Mouse (Mus musculus): ENCODE measurements at regions not wholly inside any gene's neighbourhood (a gene's known extent, or its start where the extent isn't known, plus 50 kb on each side); places are given as distances from the start of the nearest gene placed in this dataset.

DNA sequence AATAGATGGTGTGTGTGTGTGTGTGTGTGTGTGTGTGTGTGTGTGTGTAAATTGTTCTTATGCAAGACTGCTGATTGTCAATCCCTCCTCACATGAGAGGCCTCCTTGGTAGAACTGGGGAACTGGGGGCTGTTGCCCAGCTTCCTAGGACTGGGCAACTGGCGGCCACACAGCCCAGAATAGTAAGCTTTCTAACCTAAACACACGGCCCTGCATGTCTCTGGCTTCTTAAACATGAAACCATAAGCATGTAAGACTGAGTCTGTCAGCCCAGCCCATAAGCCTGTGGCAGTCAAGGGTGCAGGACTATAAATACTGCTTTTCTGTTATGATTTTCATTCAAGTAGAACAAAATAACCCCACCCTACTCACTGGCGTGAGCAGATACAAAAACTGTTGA, 60.7 kb downstream of the Ifng start:
- Histone ChIP-seq H3K9ac (no peak overlapping the region), H3K4me3 (no peak overlapping the region), H3K4me2 (no peak overlapping the region), H3K27ac (ENCODE audit: poor library complexity, severe bottlenecking) (no peak overlapping the region), H3K4me1 (replicated peaks) (no peaks in the 10 kb centered on the region), H3K36me3 (no peaks in the 10 kb centered on the region), H3K9me3 (replicated peaks) (no peaks in the 10 kb centered on the region), H3K27me3 (replicated peaks) (no peaks in the 10 kb centered on the region)
- ATAC-seq (ENCODE audit: insufficient number of reproducible peaks, low FRiP score) = no peak
- WGBS = 67% methylated on average over 3 of the region's 3 CpGs

DNA sequence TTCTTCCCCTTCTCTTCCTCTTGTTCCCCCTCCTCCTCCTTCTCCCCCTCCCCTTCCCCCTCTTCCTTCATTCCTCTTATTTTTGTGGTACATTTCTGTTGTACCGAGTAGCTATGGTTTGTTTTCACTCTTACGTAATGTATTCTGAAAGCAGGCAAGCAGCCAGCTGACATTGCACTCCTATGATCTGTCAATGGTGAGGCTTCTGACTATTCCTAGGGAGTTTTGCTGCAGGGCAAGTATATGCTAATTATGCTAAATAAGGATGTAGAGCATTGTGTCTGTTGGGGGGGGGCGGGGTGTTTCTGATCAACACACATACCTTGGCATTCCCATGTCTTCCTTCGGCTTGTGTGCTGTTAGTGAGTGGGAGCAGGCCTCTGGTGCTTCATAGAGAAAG, 64.0 kb downstream of the Ifng start:
- no peak for ATAC-seq (ENCODE audit: insufficient number of reproducible peaks, low FRiP score)
- H3K9me3 ChIP-seq (replicated peaks) = no peaks in the 10 kb centered on the region
- no peaks in the 10 kb centered on the region for H3K27me3 ChIP-seq (replicated peaks)
- WGBS = 75% methylated on average over 4 of the region's 4 CpGs
- H3K4me1 ChIP-seq (replicated peaks) = no peaks in the 10 kb centered on the region
- H3K4me2 ChIP-seq = no peak overlapping the region
- H3K27ac ChIP-seq (ENCODE audit: poor library complexity, severe bottlenecking) = no peak overlapping the region
- no peak overlapping the region for H3K9ac ChIP-seq
- no peak overlapping the region for H3K4me3 ChIP-seq
- H3K36me3 ChIP-seq = no peaks in the 10 kb centered on the region

DNA sequence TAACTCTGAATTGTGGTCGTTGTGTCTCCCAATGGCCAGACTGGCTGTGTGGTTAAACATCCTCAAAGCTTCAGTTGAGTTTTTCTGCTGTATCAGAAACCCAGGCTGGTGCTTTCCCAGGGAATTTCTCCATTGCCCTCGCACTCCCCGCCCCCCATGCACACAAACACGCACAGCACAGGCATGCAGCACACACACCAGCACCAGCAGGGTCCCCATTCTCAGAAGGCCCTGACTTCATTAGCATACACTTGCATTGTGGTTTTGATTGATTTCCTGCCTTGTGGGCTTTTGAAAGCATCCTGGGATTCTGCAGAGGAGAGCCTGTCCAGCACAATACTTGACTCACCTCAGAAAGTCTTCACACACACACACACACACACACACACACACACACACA, 65.3 kb downstream of the Ifng start:
- ATAC-seq (ENCODE audit: insufficient number of reproducible peaks, low FRiP score) = no peak
- 74% methylated on average over 4 of the region's 4 CpGs for WGBS

DNA sequence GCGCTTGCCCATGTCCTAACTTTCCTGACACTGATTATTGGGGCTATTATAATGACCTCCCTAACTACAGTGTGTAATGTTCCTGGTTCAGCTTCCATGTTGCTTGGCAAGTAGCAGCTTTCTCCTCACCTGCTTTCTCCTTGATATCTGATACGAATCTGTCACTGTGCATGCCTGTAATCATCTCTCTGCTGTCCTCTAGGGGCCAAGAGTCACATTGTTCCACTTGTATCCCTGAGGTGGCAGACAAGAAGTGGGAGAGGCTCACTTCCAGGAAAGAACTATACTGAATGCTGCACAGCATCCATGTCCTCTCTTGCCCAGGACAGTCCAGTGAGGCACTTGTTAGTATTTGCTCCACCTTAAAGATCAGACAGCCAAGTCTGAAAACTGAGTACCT, 66.8 kb downstream of the Ifng start:
- 61% methylated on average over 2 of the region's 2 CpGs for WGBS
- H3K4me3 ChIP-seq = no peak overlapping the region

More for the DNA sequence above, 65.3 kb downstream of the Ifng start:
- no peaks in the 10 kb centered on the region for H3K36me3 ChIP-seq
- no peak overlapping the region for H3K4me3 ChIP-seq
- no peaks in the 10 kb centered on the region for H3K4me1 ChIP-seq (replicated peaks)
- H3K4me2 ChIP-seq = no peak overlapping the region
- no peak overlapping the region for H3K27ac ChIP-seq (ENCODE audit: poor library complexity, severe bottlenecking)
- no peaks in the 10 kb centered on the region for H3K27me3 ChIP-seq (replicated peaks)
- no peaks in the 10 kb centered on the region for H3K9me3 ChIP-seq (replicated peaks)
- no peak overlapping the region for H3K9ac ChIP-seq

DNA sequence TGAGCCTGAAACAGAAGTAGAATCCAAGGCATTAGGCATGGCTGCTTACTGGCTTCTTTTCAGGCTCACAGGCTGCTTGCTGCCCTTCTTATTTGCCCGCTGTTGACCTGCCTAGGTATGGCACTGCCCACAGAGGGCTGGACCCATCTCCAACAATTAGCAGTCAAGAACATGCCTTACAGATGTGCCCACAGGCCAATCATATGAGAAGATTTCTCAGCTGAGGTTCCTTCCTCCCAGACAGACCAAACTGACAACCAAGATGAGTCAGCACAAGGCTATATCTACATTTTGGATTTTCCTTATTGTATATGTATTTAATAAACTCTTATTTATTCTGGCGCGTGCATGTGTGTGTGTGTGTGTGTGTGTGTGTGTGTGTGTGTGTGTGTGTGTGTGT, 76.0 kb downstream of the Ifng start:
- no peak overlapping the region for H3K27ac ChIP-seq (ENCODE audit: poor library complexity, severe bottlenecking)
- no peak overlapping the region for H3K9ac ChIP-seq
- H3K36me3 ChIP-seq = no peaks in the 10 kb centered on the region
- 85% methylated on average over 3 of the region's 3 CpGs for WGBS
- no peaks in the 10 kb centered on the region for H3K27me3 ChIP-seq (replicated peaks)
- ATAC-seq (ENCODE audit: insufficient number of reproducible peaks, low FRiP score) = no peak
- H3K4me2 ChIP-seq = no peak overlapping the region
- H3K9me3 ChIP-seq (replicated peaks) = no peaks in the 10 kb centered on the region
- no peaks in the 10 kb centered on the region for H3K4me1 ChIP-seq (replicated peaks)
- H3K4me3 ChIP-seq = no peak overlapping the region

More for the DNA sequence above, 66.8 kb downstream of the Ifng start:
- no peaks in the 10 kb centered on the region for H3K9me3 ChIP-seq (replicated peaks)
- no peak overlapping the region for H3K9ac ChIP-seq
- H3K4me2 ChIP-seq = no peak overlapping the region
- H3K36me3 ChIP-seq = no peaks in the 10 kb centered on the region
- ATAC-seq (ENCODE audit: insufficient number of reproducible peaks, low FRiP score) = no peak
- no peak overlapping the region for H3K27ac ChIP-seq (ENCODE audit: poor library complexity, severe bottlenecking)
- H3K27me3 ChIP-seq (replicated peaks) = no peaks in the 10 kb centered on the region
- H3K4me1 ChIP-seq (replicated peaks) = peaks cover 3% of the 10 kb centered on the region; the same call in 1 of the 2 replicates

DNA sequence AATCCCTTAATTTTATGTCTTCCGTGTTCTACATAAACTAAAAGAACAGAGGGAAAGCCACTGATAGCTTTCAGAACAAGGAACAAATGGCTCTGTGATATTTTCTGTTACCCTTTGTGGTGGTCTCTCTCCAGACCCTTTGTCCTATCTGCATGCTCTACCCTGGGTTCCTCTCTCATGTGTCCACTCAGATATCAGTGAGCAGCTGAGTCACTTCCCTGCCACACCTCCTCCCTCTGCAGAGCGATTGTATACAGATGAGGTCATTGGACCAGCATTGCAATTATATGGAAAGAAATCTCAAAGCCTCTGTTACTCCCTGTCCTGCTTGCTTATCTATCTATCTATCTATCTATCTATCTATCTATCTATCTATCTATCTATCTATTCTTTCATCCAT, 77.1 kb downstream of the Ifng start:
- no peaks in the 10 kb centered on the region for H3K9me3 ChIP-seq (replicated peaks)
- H3K27me3 ChIP-seq (replicated peaks) = no peaks in the 10 kb centered on the region
- no peak overlapping the region for H3K4me2 ChIP-seq
- H3K4me1 ChIP-seq (replicated peaks) = no peaks in the 10 kb centered on the region
- no peak for ATAC-seq (ENCODE audit: insufficient number of reproducible peaks, low FRiP score)
- H3K4me3 ChIP-seq = no peak overlapping the region
- no peak overlapping the region for H3K27ac ChIP-seq (ENCODE audit: poor library complexity, severe bottlenecking)
- H3K36me3 ChIP-seq = no peaks in the 10 kb centered on the region
- no peak overlapping the region for H3K9ac ChIP-seq
- 59% methylated on average over 2 of the region's 2 CpGs for WGBS

DNA sequence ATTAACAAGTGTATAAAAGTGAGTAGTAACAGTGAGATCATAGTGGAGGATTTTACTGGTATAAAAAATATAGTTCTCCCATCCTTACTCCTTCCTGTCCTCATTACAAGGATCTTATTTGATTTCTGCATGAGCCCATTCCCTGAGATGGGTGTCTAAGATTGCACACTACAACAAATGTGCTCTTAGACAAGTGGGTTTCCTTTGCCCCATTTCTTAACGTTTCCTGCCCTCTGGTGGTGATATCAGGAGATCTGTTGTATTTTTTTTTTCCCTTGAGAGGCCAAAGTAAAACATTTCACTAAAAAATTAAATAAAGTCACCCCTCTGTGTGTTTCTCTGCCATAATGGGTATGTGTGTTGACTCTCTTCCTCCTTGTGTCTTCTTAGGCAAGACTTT, 105.1 kb downstream of the Ifng start:
- H3K27me3 ChIP-seq (replicated peaks) = no peaks in the 10 kb centered on the region
- 0 out of 2 replicates have a peak, but pooled peaks cover 6% of the 10 kb centered on the region for H3K4me1 ChIP-seq (replicated peaks)
- H3K9me3 ChIP-seq (replicated peaks) = 0 out of 2 replicates have a peak, but pooled peaks cover 2% of the 10 kb centered on the region
- H3K4me2 ChIP-seq = no peak overlapping the region
- 9% methylated on average over 1 of the region's 1 CpGs for WGBS
- no peak for ATAC-seq (ENCODE audit: insufficient number of reproducible peaks, low FRiP score)
- no peaks in the 10 kb centered on the region for H3K36me3 ChIP-seq
- H3K4me3 ChIP-seq = no peak overlapping the region
- H3K9ac ChIP-seq = no peak overlapping the region
- no peak overlapping the region for H3K27ac ChIP-seq (ENCODE audit: poor library complexity, severe bottlenecking)

DNA sequence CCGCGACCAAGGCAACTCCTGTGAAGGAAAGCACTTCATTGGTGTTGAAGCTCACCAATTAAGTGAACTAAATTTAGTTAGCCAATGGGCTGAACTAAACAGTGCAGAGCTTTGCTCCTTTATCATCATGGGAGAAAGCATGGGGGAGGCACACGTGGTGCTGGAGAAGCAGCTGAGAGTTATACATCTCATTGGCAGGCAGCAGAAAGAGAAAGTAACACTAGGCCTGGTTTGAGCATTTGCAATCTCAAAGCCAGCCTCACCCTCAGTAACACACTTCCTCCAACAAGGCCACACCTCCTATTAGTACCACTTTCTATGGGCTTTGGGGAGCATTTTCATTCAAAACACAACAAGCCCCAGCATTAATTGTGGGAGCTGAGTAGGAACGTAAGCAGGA, 109.4 kb downstream of the Ifng start:
- Histone ChIP-seq H3K4me3 (no peak overlapping the region), H3K4me2 (no peak overlapping the region), H3K36me3 (no peaks in the 10 kb centered on the region), H3K9me3 (replicated peaks) (no peaks in the 10 kb centered on the region), H3K27me3 (replicated peaks) (no peaks in the 10 kb centered on the region), H3K4me1 (replicated peaks) (0 out of 2 replicates have a peak, but pooled peaks cover 6% of the 10 kb centered on the region), H3K27ac (ENCODE audit: poor library complexity, severe bottlenecking) (no peak overlapping the region), H3K9ac (no peak overlapping the region)
- WGBS = 52% methylated on average over 4 of the region's 4 CpGs
- no peak for ATAC-seq (ENCODE audit: insufficient number of reproducible peaks, low FRiP score)

DNA sequence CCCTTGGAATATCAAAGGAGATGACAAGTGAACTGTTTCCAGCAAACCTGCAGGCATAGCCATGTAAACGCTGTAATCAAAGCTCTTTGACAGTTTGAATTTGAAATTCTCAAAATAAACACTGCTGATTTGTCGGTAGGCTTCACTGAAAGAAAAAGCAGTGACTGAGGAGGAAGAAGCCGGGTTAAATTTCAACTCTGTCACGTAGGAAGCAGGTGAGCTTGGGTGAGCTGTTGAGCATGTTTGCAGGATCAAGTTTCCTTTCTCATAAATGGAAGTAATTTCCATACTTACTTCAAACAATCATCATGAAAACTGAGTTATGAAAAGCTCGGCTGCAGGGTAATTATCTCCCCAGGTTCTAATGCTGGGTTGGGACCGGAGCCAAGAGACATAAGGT, 118.0 kb downstream of the Ifng start:
- 54% methylated on average over 6 of the region's 6 CpGs for WGBS

DNA sequence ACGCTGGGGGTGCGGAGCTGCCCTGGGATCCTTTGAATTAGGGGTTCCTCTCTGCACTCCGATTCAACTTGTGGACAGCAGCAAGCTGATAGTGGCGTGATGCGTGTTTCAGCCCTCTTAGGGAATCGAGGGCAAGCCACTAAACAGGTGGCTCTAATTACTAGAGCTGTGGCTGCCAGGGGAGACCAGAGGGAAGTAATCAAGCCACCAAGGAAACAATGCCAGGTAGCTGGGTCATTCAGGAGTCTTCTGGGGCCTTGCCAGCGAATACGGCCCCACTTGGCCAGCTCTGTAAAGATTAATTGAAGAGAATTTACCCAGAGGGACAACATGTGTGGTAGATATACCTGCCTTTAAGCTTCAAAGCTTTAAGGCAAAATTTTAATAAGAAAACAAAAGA, 123.2 kb downstream of the Ifng start:
- 74% methylated on average over 8 of the region's 8 CpGs for WGBS
- Histone ChIP-seq H3K27me3 (replicated peaks) (no peaks in the 10 kb centered on the region), H3K36me3 (no peaks in the 10 kb centered on the region), H3K27ac (ENCODE audit: poor library complexity, severe bottlenecking) (no peak overlapping the region), H3K4me2 (no peak overlapping the region), H3K9ac (no peak overlapping the region), H3K9me3 (replicated peaks) (no peaks in the 10 kb centered on the region), H3K4me3 (no peak overlapping the region), H3K4me1 (replicated peaks) (peaks cover 4% of the 10 kb centered on the region; the same call in 1 of the 2 replicates)
- no peak for ATAC-seq (ENCODE audit: insufficient number of reproducible peaks, low FRiP score)

More for the DNA sequence above, 118.0 kb downstream of the Ifng start:
- Histone ChIP-seq H3K4me3 (no peak overlapping the region), H3K4me2 (no peak overlapping the region), H3K27ac (ENCODE audit: poor library complexity, severe bottlenecking) (no peak overlapping the region), H3K27me3 (replicated peaks) (no peaks in the 10 kb centered on the region), H3K9me3 (replicated peaks) (no peaks in the 10 kb centered on the region), H3K4me1 (replicated peaks) (no peaks in the 10 kb centered on the region), H3K36me3 (no peaks in the 10 kb centered on the region), H3K9ac (no peak overlapping the region)
- ATAC-seq (ENCODE audit: insufficient number of reproducible peaks, low FRiP score) = no peak

DNA sequence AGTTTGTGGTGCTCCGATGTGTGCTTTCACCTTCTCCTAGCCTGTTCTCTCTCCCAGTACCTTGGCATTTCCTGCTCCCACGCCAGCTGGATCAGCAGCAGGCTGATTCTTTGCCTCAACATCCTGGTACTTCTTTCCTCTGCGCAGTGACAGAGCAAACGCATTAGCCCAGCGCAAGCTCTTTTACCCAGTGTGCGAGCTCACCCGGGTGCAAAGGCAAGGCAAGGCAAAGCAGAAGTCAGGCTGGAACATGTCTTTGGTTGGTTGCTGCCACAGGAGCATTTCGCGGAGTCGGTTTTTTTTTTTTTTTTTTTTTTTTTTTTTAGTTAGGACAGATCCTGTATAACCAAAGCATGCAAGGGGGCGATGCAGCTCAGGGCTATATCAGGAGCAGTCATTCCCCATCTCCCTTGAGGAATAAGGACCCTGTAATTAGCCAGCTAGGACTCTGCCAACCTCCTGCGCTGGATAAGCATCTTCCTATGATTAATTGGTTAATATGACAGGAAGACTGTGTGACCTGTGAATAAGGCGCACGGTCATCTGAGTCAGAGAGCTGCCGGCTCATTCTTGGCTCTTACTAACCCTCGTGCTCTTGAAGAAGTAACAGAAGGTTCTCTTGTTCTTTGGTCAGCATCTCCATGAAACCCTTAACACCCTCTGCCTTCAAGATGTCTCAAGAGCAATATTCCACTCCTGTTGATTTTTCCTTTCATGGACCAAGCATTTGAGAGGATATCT, 123.9 kb downstream of the Ifng start:
- no peaks in the 10 kb centered on the region for H3K27me3 ChIP-seq (replicated peaks)
- 72% methylated on average over 16 of the region's 16 CpGs for WGBS
- no peak overlapping the region for H3K9ac ChIP-seq
- H3K27ac ChIP-seq (ENCODE audit: poor library complexity, severe bottlenecking) = no peak overlapping the region
- no peak overlapping the region for H3K4me3 ChIP-seq
- no peaks in the 10 kb centered on the region for H3K9me3 ChIP-seq (replicated peaks)
- no peak for ATAC-seq (ENCODE audit: insufficient number of reproducible peaks, low FRiP score)
- H3K4me2 ChIP-seq = no peak overlapping the region
- H3K4me1 ChIP-seq (replicated peaks) = peaks cover 11% of the 10 kb centered on the region; the same call in 1 of the 2 replicates
- H3K36me3 ChIP-seq = no peaks in the 10 kb centered on the region

DNA sequence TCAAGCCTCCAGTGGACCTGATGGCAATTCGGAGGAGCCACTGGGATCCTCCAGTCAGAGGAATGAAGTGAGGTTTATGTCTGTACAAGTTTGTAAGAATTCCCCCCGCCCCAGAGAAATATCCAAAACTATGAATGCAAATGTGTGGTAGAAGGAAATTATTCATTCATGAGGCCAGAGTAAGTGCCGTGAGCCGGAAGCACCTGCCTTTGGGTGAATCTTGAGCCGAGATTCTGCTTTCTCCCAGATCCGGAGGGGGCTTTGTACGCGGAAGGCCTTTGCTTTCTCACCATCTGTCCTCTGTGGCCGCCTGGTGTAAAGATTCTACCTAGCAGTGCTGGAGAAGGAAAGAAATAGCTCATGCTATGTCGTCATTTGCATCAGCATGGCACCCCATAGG, 127.8 kb downstream of the Ifng start:
- no peak overlapping the region for H3K9ac ChIP-seq
- H3K4me1 ChIP-seq (replicated peaks) = peaks cover 31% of the 10 kb centered on the region
- H3K9me3 ChIP-seq (replicated peaks) = no peaks in the 10 kb centered on the region
- no peak overlapping the region for H3K27ac ChIP-seq (ENCODE audit: poor library complexity, severe bottlenecking)
- no peak overlapping the region for H3K4me3 ChIP-seq
- no peak overlapping the region for H3K4me2 ChIP-seq
- 79% methylated on average over 10 of the region's 10 CpGs for WGBS
- no peaks in the 10 kb centered on the region for H3K36me3 ChIP-seq
- ATAC-seq (ENCODE audit: insufficient number of reproducible peaks, low FRiP score) = no peak
- no peaks in the 10 kb centered on the region for H3K27me3 ChIP-seq (replicated peaks)

All from heart, embryonic 12.5 days (tissue).